Mouse (Mus musculus): ENCODE measurements at regions not wholly inside any gene's neighbourhood (a gene's known extent, or its start where the extent isn't known, plus 50 kb on each side); places are given as distances from the start of the nearest gene placed in this dataset.

DNA sequence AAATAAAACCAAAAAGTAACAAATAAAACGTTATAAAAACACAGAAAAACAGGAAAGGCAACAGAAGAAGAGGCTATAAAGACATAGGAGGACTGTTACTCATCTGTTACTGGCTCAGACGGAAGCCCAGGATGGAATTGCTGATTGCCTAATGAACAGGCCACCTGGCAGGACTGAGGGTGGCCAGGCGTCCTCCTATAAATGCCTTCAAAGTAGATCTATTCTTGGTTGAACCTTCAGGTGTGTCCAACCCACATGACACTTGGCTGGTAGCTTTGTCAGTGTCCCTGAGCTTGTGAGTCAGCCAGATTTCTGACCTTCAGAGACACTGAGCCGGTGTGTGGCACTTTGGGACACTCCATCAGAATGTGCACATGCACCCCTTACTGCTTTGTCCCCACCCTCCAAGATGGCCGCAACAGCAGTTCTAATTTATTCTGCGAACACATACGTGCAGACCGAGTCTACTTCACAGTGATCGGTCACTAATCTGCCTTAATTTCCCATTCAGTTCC lies 222.5 kb upstream of the Runx1 start:
- 82% methylated on average over 9 of the region's 9 CpGs for WGBS
- no peak for DNase-seq (ENCODE audit: low spot score)

DNA sequence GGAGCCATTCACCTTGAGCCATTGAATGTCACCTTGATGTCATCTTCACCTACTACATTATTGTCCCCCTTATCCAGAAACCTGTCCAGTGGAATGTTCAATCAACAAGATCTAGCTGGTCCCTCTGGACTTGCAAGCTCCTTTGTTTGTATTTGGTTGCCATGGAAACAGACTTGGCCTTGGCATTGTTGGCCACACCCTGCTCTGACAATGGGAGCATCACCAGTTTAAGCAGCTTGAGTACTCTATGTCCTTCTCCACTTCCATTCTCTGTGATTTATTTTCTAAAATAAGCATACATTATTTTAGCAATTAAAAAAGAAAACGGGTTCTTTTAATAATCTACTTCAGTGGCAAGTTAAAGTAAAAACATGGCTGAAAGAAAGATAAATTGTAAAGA lies 221.6 kb upstream of the Runx1 start:
- Histone ChIP-seq H3K9ac (ENCODE audit: low read length) (no peak overlapping the region), H3K27ac (ENCODE audit: low read depth, low read length) (no peak overlapping the region), H3K36me3 (ENCODE audit: control insufficient read depth, insufficient read depth, low read length) (no peaks in the 10 kb centered on the region), H3K4me3 (ENCODE audit: low read depth, low read length) (no peak overlapping the region), H3K9me3 (ENCODE audit: control insufficient read depth, low read length) (no peaks in the 10 kb centered on the region), H3K4me2 (ENCODE audit: low read depth) (no peak overlapping the region), H3K4me1 (ENCODE audit: control insufficient read depth, insufficient read depth, low read length) (no peaks in the 10 kb centered on the region), H3K27me3 (ENCODE audit: control insufficient read depth, insufficient read depth, low read length) (no peaks in the 10 kb centered on the region)
- ATAC-seq (ENCODE audit: insufficient read depth, low FRiP score, low TSS enrichment) (no peak), DNase-seq (ENCODE audit: low spot score) (no peak)
- 74% methylated on average over 1 of the region's 1 CpGs for WGBS

More for the DNA sequence above, 222.5 kb upstream of the Runx1 start:
- no peaks in the 10 kb centered on the region for H3K36me3 ChIP-seq (ENCODE audit: control insufficient read depth, insufficient read depth, low read length)
- H3K27ac ChIP-seq (ENCODE audit: low read depth, low read length): no peak overlapping the region
- no peak overlapping the region for H3K4me3 ChIP-seq (ENCODE audit: low read depth, low read length)
- ATAC-seq (ENCODE audit: insufficient read depth, low FRiP score, low TSS enrichment): no peak
- H3K27me3 ChIP-seq (ENCODE audit: control insufficient read depth, insufficient read depth, low read length): no peaks in the 10 kb centered on the region
- H3K4me2 ChIP-seq (ENCODE audit: low read depth): no peak overlapping the region
- no peaks in the 10 kb centered on the region for H3K4me1 ChIP-seq (ENCODE audit: control insufficient read depth, insufficient read depth, low read length)
- H3K9ac ChIP-seq (ENCODE audit: low read length): no peak overlapping the region
- H3K9me3 ChIP-seq (ENCODE audit: control insufficient read depth, low read length): no peaks in the 10 kb centered on the region

DNA sequence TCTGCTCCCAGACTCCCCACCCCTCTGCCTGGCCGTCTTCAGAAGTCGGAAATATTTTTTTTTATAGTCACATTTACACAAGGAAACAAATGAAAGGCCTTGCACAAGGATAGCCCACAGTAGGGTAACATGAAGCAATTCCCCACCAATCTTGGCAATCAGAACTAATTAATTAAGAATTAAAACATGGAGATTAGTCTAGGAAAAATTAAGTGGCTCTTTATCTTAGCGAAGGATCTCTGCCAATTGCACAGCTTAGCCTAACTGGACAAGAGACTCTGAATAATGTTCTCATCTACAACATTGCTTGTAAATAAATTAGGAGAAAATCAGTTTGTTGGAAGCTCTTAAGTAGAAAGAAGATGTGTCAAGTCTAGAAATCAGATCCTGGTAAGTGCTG lies 220.3 kb upstream of the Runx1 start:
- no peak overlapping the region for H3K4me2 ChIP-seq (ENCODE audit: low read depth)
- no peak overlapping the region for H3K9ac ChIP-seq (ENCODE audit: low read length)
- H3K9me3 ChIP-seq (ENCODE audit: control insufficient read depth, low read length): no peaks in the 10 kb centered on the region
- DNase-seq (ENCODE audit: low spot score): no peak
- H3K4me1 ChIP-seq (ENCODE audit: control insufficient read depth, insufficient read depth, low read length): no peaks in the 10 kb centered on the region
- ATAC-seq (ENCODE audit: insufficient read depth, low FRiP score, low TSS enrichment): no peak
- no peaks in the 10 kb centered on the region for H3K27me3 ChIP-seq (ENCODE audit: control insufficient read depth, insufficient read depth, low read length)
- 91% methylated on average over 3 of the region's 3 CpGs for WGBS
- H3K36me3 ChIP-seq (ENCODE audit: control insufficient read depth, insufficient read depth, low read length): no peaks in the 10 kb centered on the region
- H3K4me3 ChIP-seq (ENCODE audit: low read depth, low read length): no peak overlapping the region
- no peak overlapping the region for H3K27ac ChIP-seq (ENCODE audit: low read depth, low read length)

DNA sequence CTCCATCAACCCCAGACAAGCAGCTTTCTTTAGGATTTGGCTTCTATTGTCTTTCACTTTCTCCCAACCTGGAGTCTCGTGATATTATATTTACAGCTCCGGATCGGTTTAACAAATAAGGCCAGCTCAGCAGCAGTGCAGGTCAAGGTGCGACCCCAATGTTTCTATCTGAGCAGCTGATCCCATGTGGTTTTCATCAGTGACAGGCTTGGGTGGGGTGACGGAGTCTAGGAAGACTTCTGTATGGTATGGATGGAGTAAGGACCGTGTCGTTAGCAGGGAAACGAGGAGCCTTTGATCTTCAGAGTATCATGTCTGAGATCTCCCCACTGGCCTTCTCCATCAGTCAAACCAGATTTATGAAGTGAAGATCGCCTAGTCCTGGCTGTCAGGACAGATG lies 217.4 kb upstream of the Runx1 start:
- no peak for ATAC-seq (ENCODE audit: insufficient read depth, low FRiP score, low TSS enrichment)
- no peaks in the 10 kb centered on the region for H3K4me1 ChIP-seq (ENCODE audit: control insufficient read depth, insufficient read depth, low read length)
- no peaks in the 10 kb centered on the region for H3K36me3 ChIP-seq (ENCODE audit: control insufficient read depth, insufficient read depth, low read length)
- H3K4me2 ChIP-seq (ENCODE audit: low read depth): no peak overlapping the region
- H3K27ac ChIP-seq (ENCODE audit: low read depth, low read length): no peak overlapping the region
- no peaks in the 10 kb centered on the region for H3K27me3 ChIP-seq (ENCODE audit: control insufficient read depth, insufficient read depth, low read length)
- 58% methylated on average over 9 of the region's 9 CpGs for WGBS
- no peak for DNase-seq (ENCODE audit: low spot score)
- no peak overlapping the region for H3K4me3 ChIP-seq (ENCODE audit: low read depth, low read length)
- H3K9ac ChIP-seq (ENCODE audit: low read length): no peak overlapping the region
- no peaks in the 10 kb centered on the region for H3K9me3 ChIP-seq (ENCODE audit: control insufficient read depth, low read length)

DNA sequence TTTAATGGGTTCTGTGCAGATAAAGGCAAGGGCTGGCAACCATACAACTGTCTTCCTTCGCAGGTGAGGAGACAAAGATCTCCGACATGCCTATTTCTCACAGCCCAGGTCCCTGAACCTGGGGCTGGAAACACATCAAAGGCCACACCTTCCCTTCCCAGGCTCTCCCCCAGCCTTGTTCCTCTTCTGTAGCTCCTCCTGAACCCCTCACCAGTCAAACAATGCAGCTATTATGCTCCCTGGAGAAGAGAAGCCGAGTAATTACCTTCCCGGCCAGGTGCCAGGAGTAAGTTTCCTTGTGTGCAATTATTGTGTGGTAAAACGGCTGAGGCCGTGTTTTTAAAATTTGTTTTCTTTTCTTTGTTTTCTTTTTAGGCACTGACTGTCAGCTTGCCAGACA lies 217.0 kb upstream of the Runx1 start:
- 40% methylated on average over 6 of the region's 6 CpGs for WGBS
- Histone ChIP-seq H3K4me1 (ENCODE audit: control insufficient read depth, insufficient read depth, low read length) (no peaks in the 10 kb centered on the region), H3K27me3 (ENCODE audit: control insufficient read depth, insufficient read depth, low read length) (no peaks in the 10 kb centered on the region), H3K9ac (ENCODE audit: low read length) (no peak overlapping the region), H3K27ac (ENCODE audit: low read depth, low read length) (no peak overlapping the region), H3K36me3 (ENCODE audit: control insufficient read depth, insufficient read depth, low read length) (no peaks in the 10 kb centered on the region), H3K9me3 (ENCODE audit: control insufficient read depth, low read length) (no peaks in the 10 kb centered on the region), H3K4me2 (ENCODE audit: low read depth) (no peak overlapping the region), H3K4me3 (ENCODE audit: low read depth, low read length) (no peak overlapping the region)
- ATAC-seq (ENCODE audit: insufficient read depth, low FRiP score, low TSS enrichment): no peak
- DNase-seq (ENCODE audit: low spot score): no peak

DNA sequence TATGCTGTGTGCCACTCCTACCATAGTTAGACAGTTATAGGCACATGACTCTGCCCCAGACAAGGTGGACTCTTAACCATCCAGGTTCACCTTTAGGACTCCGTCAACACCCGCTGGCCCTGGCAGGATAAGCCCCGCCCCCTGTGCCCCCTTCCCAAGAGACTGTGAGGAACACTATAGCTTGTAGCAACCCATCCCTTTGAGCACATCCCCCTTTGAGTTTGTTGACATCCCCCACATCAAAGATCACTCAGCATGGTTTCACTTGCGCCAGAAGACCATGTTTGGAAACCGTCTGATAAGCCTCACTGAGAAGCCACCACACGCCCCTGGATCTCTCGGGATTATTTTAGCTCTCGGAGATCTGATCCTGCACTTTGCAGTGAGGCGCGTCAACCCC lies 216.5 kb upstream of the Runx1 start:
- Histone ChIP-seq H3K9me3 (ENCODE audit: control insufficient read depth, low read length) (no peaks in the 10 kb centered on the region), H3K4me1 (ENCODE audit: control insufficient read depth, insufficient read depth, low read length) (no peaks in the 10 kb centered on the region), H3K4me3 (ENCODE audit: low read depth, low read length) (no peak overlapping the region), H3K27me3 (ENCODE audit: control insufficient read depth, insufficient read depth, low read length) (no peaks in the 10 kb centered on the region), H3K4me2 (ENCODE audit: low read depth) (no peak overlapping the region), H3K9ac (ENCODE audit: low read length) (no peak overlapping the region), H3K36me3 (ENCODE audit: control insufficient read depth, insufficient read depth, low read length) (no peaks in the 10 kb centered on the region), H3K27ac (ENCODE audit: low read depth, low read length) (no peak overlapping the region)
- DNase-seq (ENCODE audit: low spot score) (no peak), ATAC-seq (ENCODE audit: insufficient read depth, low FRiP score, low TSS enrichment) (no peak)
- 81% methylated on average over 10 of the region's 10 CpGs for WGBS

DNA sequence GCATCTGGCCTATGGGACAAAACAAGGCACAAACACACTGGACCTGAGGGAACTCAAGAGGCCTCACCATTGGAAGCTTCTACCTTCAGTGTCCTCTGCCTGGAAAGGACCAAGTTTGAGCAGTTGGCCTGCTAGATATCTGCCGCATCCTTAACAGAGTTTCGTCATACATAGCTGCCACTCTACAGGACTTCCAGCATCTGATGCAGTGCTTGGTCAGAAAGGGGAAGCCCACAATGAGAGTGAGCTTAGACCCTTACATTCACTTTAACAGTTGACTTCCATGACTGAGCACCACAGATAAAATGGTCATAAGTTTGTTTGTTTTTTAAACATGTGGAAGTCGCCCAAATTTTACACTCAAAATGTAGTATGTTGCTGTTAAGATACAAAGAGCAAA lies 215.9 kb upstream of the Runx1 start:
- Histone ChIP-seq H3K36me3 (ENCODE audit: control insufficient read depth, insufficient read depth, low read length) (no peaks in the 10 kb centered on the region), H3K27me3 (ENCODE audit: control insufficient read depth, insufficient read depth, low read length) (no peaks in the 10 kb centered on the region), H3K4me3 (ENCODE audit: low read depth, low read length) (no peak overlapping the region), H3K4me2 (ENCODE audit: low read depth) (no peak overlapping the region), H3K27ac (ENCODE audit: low read depth, low read length) (no peak overlapping the region), H3K4me1 (ENCODE audit: control insufficient read depth, insufficient read depth, low read length) (no peaks in the 10 kb centered on the region), H3K9me3 (ENCODE audit: control insufficient read depth, low read length) (no peaks in the 10 kb centered on the region), H3K9ac (ENCODE audit: low read length) (no peak overlapping the region)
- ATAC-seq (ENCODE audit: insufficient read depth, low FRiP score, low TSS enrichment) (no peak), DNase-seq (ENCODE audit: low spot score) (no peak)
- WGBS: 89% methylated on average over 3 of the region's 3 CpGs

DNA sequence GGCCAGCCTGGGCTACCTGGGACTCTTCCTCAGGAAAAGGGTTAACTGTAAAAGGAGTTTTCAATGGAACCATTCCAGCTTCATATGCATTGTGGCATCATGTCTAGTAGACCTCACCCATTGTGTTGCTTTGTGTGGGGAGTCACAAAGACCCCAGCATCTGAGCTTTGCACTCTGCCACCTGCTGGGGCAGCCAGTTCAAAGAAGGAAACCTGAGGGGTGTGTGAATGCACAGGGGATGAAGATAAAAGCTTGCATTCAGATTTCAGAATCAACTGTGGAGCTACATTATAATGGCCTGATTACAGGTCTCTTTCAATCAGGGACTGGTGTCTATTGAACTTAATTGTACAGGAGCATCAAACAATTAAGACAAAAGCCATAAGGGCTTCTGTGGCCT lies 215.4 kb upstream of the Runx1 start:
- H3K27ac ChIP-seq (ENCODE audit: low read depth, low read length): no peak overlapping the region
- no peaks in the 10 kb centered on the region for H3K27me3 ChIP-seq (ENCODE audit: control insufficient read depth, insufficient read depth, low read length)
- DNase-seq (ENCODE audit: low spot score) (no peak), ATAC-seq (ENCODE audit: insufficient read depth, low FRiP score, low TSS enrichment) (no peak)
- H3K36me3 ChIP-seq (ENCODE audit: control insufficient read depth, insufficient read depth, low read length): no peaks in the 10 kb centered on the region
- no peaks in the 10 kb centered on the region for H3K9me3 ChIP-seq (ENCODE audit: control insufficient read depth, low read length)
- no peak overlapping the region for H3K4me3 ChIP-seq (ENCODE audit: low read depth, low read length)
- no peak overlapping the region for H3K9ac ChIP-seq (ENCODE audit: low read length)
- H3K4me1 ChIP-seq (ENCODE audit: control insufficient read depth, insufficient read depth, low read length): no peaks in the 10 kb centered on the region
- H3K4me2 ChIP-seq (ENCODE audit: low read depth): no peak overlapping the region

DNA sequence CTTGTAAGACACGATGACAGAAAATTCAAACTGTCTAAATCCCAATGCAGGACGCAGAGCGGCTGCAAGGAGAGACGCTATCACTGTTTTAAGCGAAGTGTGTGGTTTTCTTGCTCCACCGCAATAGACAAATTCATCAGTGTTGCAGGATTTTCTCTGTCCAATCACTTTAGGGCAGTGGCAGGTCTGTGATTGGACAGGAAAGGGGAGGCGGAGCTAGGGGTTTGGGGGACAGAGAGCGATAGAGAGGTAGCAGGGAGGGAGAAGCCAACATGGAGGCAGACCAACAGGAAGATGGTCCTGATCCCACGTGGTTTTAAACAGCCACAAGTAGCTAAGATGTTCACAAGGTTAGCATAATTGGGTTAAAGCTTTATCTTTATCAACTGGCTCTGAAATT lies 209.7 kb upstream of the Runx1 start:
- ATAC-seq (ENCODE audit: insufficient read depth, low FRiP score, low TSS enrichment): no peak
- no peak overlapping the region for H3K4me3 ChIP-seq (ENCODE audit: low read depth, low read length)
- no peaks in the 10 kb centered on the region for H3K27me3 ChIP-seq (ENCODE audit: control insufficient read depth, insufficient read depth, low read length)
- no peak overlapping the region for H3K27ac ChIP-seq (ENCODE audit: low read depth, low read length)
- whole genome bisulfite sequencing: 86% methylated on average over 9 of the region's 9 CpGs
- H3K4me2 ChIP-seq (ENCODE audit: low read depth): no peak overlapping the region
- H3K36me3 ChIP-seq (ENCODE audit: control insufficient read depth, insufficient read depth, low read length): no peaks in the 10 kb centered on the region
- H3K9me3 ChIP-seq (ENCODE audit: control insufficient read depth, low read length): no peaks in the 10 kb centered on the region
- H3K9ac ChIP-seq (ENCODE audit: low read length): no peak overlapping the region
- no peak for DNase-seq (ENCODE audit: low spot score)
- H3K4me1 ChIP-seq (ENCODE audit: control insufficient read depth, insufficient read depth, low read length): no peaks in the 10 kb centered on the region
